ENCODE assay signal across 8 mouse cellular contexts in genomic region chr9:41935373-41935971, GRCm38 (mm10).
DNase-seq lines count a peak whose midpoint lies in the region; ATAC-seq and TF ChIP-seq lines count a peak whose summit lies in the region.

No protein-coding gene starts in this region.

- TF ChIP-seq POLR2A in testis, adult 2 months (IDR thresholded peaks at IDR 0.05; ENCODE audit: control insufficient read depth, low read depth, low read length): no peak

- DNase-seq in kidney, adult 8-10 months: no peak
- DNase-seq in embryonic facial prominence, embryonic 14.5 days (ENCODE audit: low spot score): peak; percentile 81
- DNase-seq in hindbrain, embryonic 11.5 days (ENCODE audit: low spot score): peak; percentile 82
- peak; percentile 57 to 72 for DNase-seq in left cerebral cortex, postnatal 14 days (ENCODE audit: low spot score in 2 of 2)
- peak; percentile 90 for DNase-seq in midbrain, embryonic 14.5 days
- no peak for DNase-seq in cerebellum, adult 8-10 months

- no peaks in the 10 kb centered on the region for H3K36me3 ChIP-seq in kidney, embryonic 14.5 days (ENCODE audit: control insufficient read depth, insufficient read depth, low read length)
- H3K36me3 ChIP-seq in embryonic facial prominence, embryonic 14.5 days (ENCODE audit: control insufficient read depth, insufficient read depth, low read length): no peaks in the 10 kb centered on the region
- H3K36me3 ChIP-seq in hindbrain, embryonic 11.5 days (ENCODE audit: control insufficient read depth, insufficient read depth, low read length): no peaks in the 10 kb centered on the region
- no peaks in the 10 kb centered on the region for H3K36me3 ChIP-seq in midbrain, embryonic 14.5 days (ENCODE audit: control insufficient read depth, insufficient read depth, low read length)
- H3K36me3 ChIP-seq in testis, adult 2 months (ENCODE audit: control insufficient read depth, insufficient read depth, low read length): no peaks in the 10 kb centered on the region

- WGBS in kidney, embryonic 14.5 days: 1% methylated on average over 21 of the region's 21 CpGs
- 4% methylated on average over 17 of the region's 21 CpGs for WGBS in embryonic facial prominence, embryonic 14.5 days
- whole genome bisulfite sequencing in hindbrain, embryonic 11.5 days: under 1% methylated on average over 21 of the region's 21 CpGs
- WGBS in midbrain, embryonic 14.5 days: under 1% methylated on average over 21 of the region's 21 CpGs

- H3K4me1 ChIP-seq in kidney, embryonic 14.5 days (ENCODE audit: control insufficient read depth, insufficient read depth, low read length): peaks cover 45% of the 10 kb centered on the region
- H3K4me1 ChIP-seq in embryonic facial prominence, embryonic 14.5 days (ENCODE audit: control insufficient read depth, insufficient read depth, low read length): peaks cover 56% of the 10 kb centered on the region
- H3K4me1 ChIP-seq in hindbrain, embryonic 11.5 days (replicated peaks; ENCODE audit: control insufficient read depth, insufficient read depth, low read length): peaks cover 6% of the 10 kb centered on the region
- peaks cover 37% of the 10 kb centered on the region for H3K4me1 ChIP-seq in midbrain, embryonic 14.5 days (ENCODE audit: control insufficient read depth, insufficient read depth, low read length)
- peaks cover 10% of the 10 kb centered on the region for H3K4me1 ChIP-seq in testis, adult 2 months (ENCODE audit: control insufficient read depth, insufficient read depth, low read length)

- no peak for TF ChIP-seq CTCF in testis, adult 2 months (IDR thresholded peaks at IDR 0.05; ENCODE audit: control insufficient read depth, insufficient read depth, insufficient replicate concordance, low read depth, low read length)

- no peaks in the 10 kb centered on the region for H3K9me3 ChIP-seq in kidney, embryonic 14.5 days (ENCODE audit: control insufficient read depth, low read length)
- no peaks in the 10 kb centered on the region for H3K9me3 ChIP-seq in embryonic facial prominence, embryonic 14.5 days (ENCODE audit: control insufficient read depth, low read length)
- no peaks in the 10 kb centered on the region for H3K9me3 ChIP-seq in hindbrain, embryonic 11.5 days (ENCODE audit: control insufficient read depth, low read length)
- H3K9me3 ChIP-seq in midbrain, embryonic 14.5 days (ENCODE audit: control insufficient read depth, low read length): no peaks in the 10 kb centered on the region

- H3K4me3 ChIP-seq in kidney, embryonic 14.5 days (ENCODE audit: low read length): peak overlapping the region; percentile 32
- H3K4me3 ChIP-seq in embryonic facial prominence, embryonic 14.5 days (ENCODE audit: low read depth, low read length): peak overlapping the region; percentile 26
- peak overlapping the region; percentile 32 for H3K4me3 ChIP-seq in hindbrain, embryonic 11.5 days (ENCODE audit: low read depth, low read length)
- H3K4me3 ChIP-seq in midbrain, embryonic 14.5 days (replicated peaks; ENCODE audit: low read depth, low read length): peak overlapping the region; percentile 30
- peak overlapping the region; percentile 45 for H3K4me3 ChIP-seq in testis, adult 2 months (ENCODE audit: control insufficient read depth, low read depth, low read length)

- peak; percentile 83 for ATAC-seq in kidney, embryonic 14.5 days (ENCODE audit: low FRiP score, low TSS enrichment)
- peak; percentile 83 for ATAC-seq in embryonic facial prominence, embryonic 14.5 days (ENCODE audit: low read depth)
- ATAC-seq in hindbrain, embryonic 11.5 days (ENCODE audit: low FRiP score): peak; percentile 92
- ATAC-seq in midbrain, embryonic 14.5 days (ENCODE audit: low FRiP score, low TSS enrichment): peak; percentile 88

- H3K27me3 ChIP-seq in kidney, embryonic 14.5 days (ENCODE audit: control insufficient read depth, insufficient read depth, low read length): no peaks in the 10 kb centered on the region
- H3K27me3 ChIP-seq in embryonic facial prominence, embryonic 14.5 days (replicated peaks; ENCODE audit: control insufficient read depth, insufficient read depth, low read length): no peaks in the 10 kb centered on the region
- no peaks in the 10 kb centered on the region for H3K27me3 ChIP-seq in hindbrain, embryonic 11.5 days (ENCODE audit: control insufficient read depth, insufficient read depth, low read length)
- H3K27me3 ChIP-seq in midbrain, embryonic 14.5 days (ENCODE audit: control insufficient read depth, insufficient read depth, low read length): no peaks in the 10 kb centered on the region
- no peaks in the 10 kb centered on the region for H3K27me3 ChIP-seq in testis, adult 2 months (ENCODE audit: control insufficient read depth, insufficient read depth, low read length)

- H3K9ac ChIP-seq in kidney, embryonic 14.5 days (ENCODE audit: low read depth, low read length): peak overlapping the region; percentile 67
- H3K9ac ChIP-seq in embryonic facial prominence, embryonic 14.5 days (ENCODE audit: low read depth, low read length): peak overlapping the region; percentile 59
- peak overlapping the region; percentile 77 for H3K9ac ChIP-seq in hindbrain, embryonic 11.5 days (ENCODE audit: low read depth, low read length)
- H3K9ac ChIP-seq in midbrain, embryonic 14.5 days (replicated peaks; ENCODE audit: low read length): peak overlapping the region; percentile 71

- H3K27ac ChIP-seq in kidney, embryonic 14.5 days (ENCODE audit: low read depth, low read length): peak overlapping the region; percentile 90
- peak overlapping the region; percentile 90 for H3K27ac ChIP-seq in embryonic facial prominence, embryonic 14.5 days (replicated peaks; ENCODE audit: low read depth, low read length)
- H3K27ac ChIP-seq in hindbrain, embryonic 11.5 days (ENCODE audit: low read depth, low read length): peak overlapping the region; percentile 93
- peak overlapping the region; percentile 98 for H3K27ac ChIP-seq in midbrain, embryonic 14.5 days (replicated peaks; ENCODE audit: low read depth, low read length)
- no peak overlapping the region for H3K27ac ChIP-seq in testis, adult 2 months (ENCODE audit: control insufficient read depth, insufficient read depth, low read depth, low read length)

- peak overlapping the region; percentile 74 for H3K4me2 ChIP-seq in kidney, embryonic 14.5 days (replicated peaks; ENCODE audit: low read depth, low read length)
- H3K4me2 ChIP-seq in embryonic facial prominence, embryonic 14.5 days (ENCODE audit: low read depth, low read length): peak overlapping the region; percentile 55
- H3K4me2 ChIP-seq in hindbrain, embryonic 11.5 days (replicated peaks; ENCODE audit: low read depth, low read length): peak overlapping the region; percentile 69
- H3K4me2 ChIP-seq in midbrain, embryonic 14.5 days (ENCODE audit: low read length): peak overlapping the region; percentile 71

- intact Hi-C loops in left cerebral cortex, postnatal 14 days (cut with DNase I): no loop called here

Comparison
In these comparisons a context has a peak if more than half of its experiments do, and no peak if none do; other contexts are left out.
1. DNase-seq: peak in embryonic facial prominence, embryonic 14.5 days (single experiment), hindbrain, embryonic 11.5 days (single experiment), left cerebral cortex, postnatal 14 days (2 of 2) and midbrain, embryonic 14.5 days (single experiment); none in kidney, adult 8-10 months (0 of 2) and cerebellum, adult 8-10 months (single experiment).
2. Peak in every context shown above with its lines, with median percentiles within 50 percentile points of each other: ATAC-seq, H3K4me2 ChIP-seq, H3K4me3 ChIP-seq and H3K9ac ChIP-seq.